Mouse (Mus musculus): ENCODE results near the gene Nuak1.

GRCm38 (mm10) chr10:84358738-84359120, 81.7 kb downstream of the Nuak1 start:
- no peak for TF ChIP-seq POLR2A (IDR thresholded peaks at IDR 0.05; ENCODE audit: insufficient read depth, low read depth, low read length)
- TF ChIP-seq CTCF (IDR thresholded peaks at IDR 0.05; ENCODE audit: insufficient read depth, low read depth, low read length): no peak

Data from olfactory bulb, adult 2 months (tissue).